Mouse (Mus musculus): ENCODE data around the gene Cab39l. TPM values are rescaled to one million over a fixed set of nuclear protein-coding genes. Genes with fewer than 3 reads are reported as not detected.
A peak's percentile ranks its signal among the peaks of the same experiment; 100 is the strongest.

Cab39l gene
- total and polyA plus RNA-seq, 2 experiments from 2014 or later: 7.1 to 12.9 TPM

- Histone ChIP-seq H3K36me3 (replicated peaks; ENCODE audit: control insufficient read depth, insufficient read depth, low read length) (peaks cover 34% of the 10 kb centered on the region), H3K27me3 (ENCODE audit: control insufficient read depth, insufficient read depth, low read length) (no peaks in the 10 kb centered on the region), H3K27ac (ENCODE audit: low read depth) (no peak overlapping the region), H3K4me3 (ENCODE audit: low read depth, low read length) (no peak overlapping the region), H3K9me3 (replicated peaks; ENCODE audit: control insufficient read depth, low read length) (no peaks in the 10 kb centered on the region), H3K4me1 (ENCODE audit: control insufficient read depth, insufficient read depth) (peaks cover 11% of the 10 kb centered on the region), H3K9ac (replicated peaks; ENCODE audit: low read depth, low read length) (no peak overlapping the region), H3K4me2 (ENCODE audit: low read depth, low read length) (no peak overlapping the region)
- ATAC-seq (ENCODE audit: insufficient read depth, low read depth): no peak
- no peak for DNase-seq (ENCODE audit: low spot score)
- TF ChIP-seq CTCF (IDR thresholded peaks at IDR 0.05; ENCODE audit: low read depth): no peak
- no peak for TF ChIP-seq EP300 (IDR thresholded peaks at IDR 0.05; ENCODE audit: low read depth)
- WGBS: 80% methylated on average over 5 of the region's 5 CpGs
Observed at GRCm38 (mm10) chr14:59576385-59576784, 135.6 kb downstream of the Cab39l start.

GRCm38 (mm10) chr14:59590614-59591013, 149.8 kb downstream of the Cab39l start:
- DNase-seq (ENCODE audit: low spot score) (no peak), ATAC-seq (ENCODE audit: insufficient read depth, low read depth) (no peak)
- no peaks in the 10 kb centered on the region for H3K9me3 ChIP-seq (replicated peaks; ENCODE audit: control insufficient read depth, low read length)
- no peak overlapping the region for H3K27ac ChIP-seq (ENCODE audit: low read depth)
- H3K9ac ChIP-seq (replicated peaks; ENCODE audit: low read depth, low read length): no peak overlapping the region
- no peaks in the 10 kb centered on the region for H3K27me3 ChIP-seq (ENCODE audit: control insufficient read depth, insufficient read depth, low read length)
- no peak overlapping the region for H3K4me3 ChIP-seq (ENCODE audit: low read depth, low read length)
- WGBS: 69% methylated on average over 1 of the region's 1 CpGs
- TF ChIP-seq EP300 (IDR thresholded peaks at IDR 0.05; ENCODE audit: low read depth): no peak
- TF ChIP-seq CTCF (IDR thresholded peaks at IDR 0.05; ENCODE audit: low read depth): peak; percentile 38
- no peaks in the 10 kb centered on the region for H3K4me1 ChIP-seq (ENCODE audit: control insufficient read depth, insufficient read depth)
- peaks cover 57% of the 10 kb centered on the region for H3K36me3 ChIP-seq (replicated peaks; ENCODE audit: control insufficient read depth, insufficient read depth, low read length)
- H3K4me2 ChIP-seq (ENCODE audit: low read depth, low read length): no peak overlapping the region

GRCm38 (mm10) chr14:59591901-59592300, 151.1 kb downstream of the Cab39l start:
- Histone ChIP-seq H3K4me2 (ENCODE audit: low read depth, low read length) (no peak overlapping the region), H3K9ac (replicated peaks; ENCODE audit: low read depth, low read length) (no peak overlapping the region), H3K4me3 (ENCODE audit: low read depth, low read length) (no peak overlapping the region), H3K36me3 (replicated peaks; ENCODE audit: control insufficient read depth, insufficient read depth, low read length) (peaks cover 47% of the 10 kb centered on the region), H3K27ac (ENCODE audit: low read depth) (no peak overlapping the region), H3K4me1 (ENCODE audit: control insufficient read depth, insufficient read depth) (peaks cover 4% of the 10 kb centered on the region), H3K27me3 (ENCODE audit: control insufficient read depth, insufficient read depth, low read length) (no peaks in the 10 kb centered on the region), H3K9me3 (replicated peaks; ENCODE audit: control insufficient read depth, low read length) (no peaks in the 10 kb centered on the region)
- no peak for TF ChIP-seq EP300 (IDR thresholded peaks at IDR 0.05; ENCODE audit: low read depth)
- TF ChIP-seq CTCF (IDR thresholded peaks at IDR 0.05; ENCODE audit: low read depth): no peak
- ATAC-seq (ENCODE audit: insufficient read depth, low read depth): no peak
- no peak for DNase-seq (ENCODE audit: low spot score)
- 80% methylated on average over 8 of the region's 8 CpGs for WGBS

- no peaks in the 10 kb centered on the region for H3K9me3 ChIP-seq (replicated peaks; ENCODE audit: control insufficient read depth, low read length)
- 90% methylated on average over 3 of the region's 3 CpGs for WGBS
- H3K9ac ChIP-seq (replicated peaks; ENCODE audit: low read depth, low read length): no peak overlapping the region
- no peaks in the 10 kb centered on the region for H3K27me3 ChIP-seq (ENCODE audit: control insufficient read depth, insufficient read depth, low read length)
- DNase-seq (ENCODE audit: low spot score) (no peak), ATAC-seq (ENCODE audit: insufficient read depth, low read depth) (no peak)
- no peak overlapping the region for H3K27ac ChIP-seq (ENCODE audit: low read depth)
- no peak overlapping the region for H3K4me3 ChIP-seq (ENCODE audit: low read depth, low read length)
- peaks cover 44% of the 10 kb centered on the region for H3K36me3 ChIP-seq (replicated peaks; ENCODE audit: control insufficient read depth, insufficient read depth, low read length)
- no peak for TF ChIP-seq EP300 (IDR thresholded peaks at IDR 0.05; ENCODE audit: low read depth)
- H3K4me1 ChIP-seq (ENCODE audit: control insufficient read depth, insufficient read depth): peaks cover 6% of the 10 kb centered on the region
- no peak overlapping the region for H3K4me2 ChIP-seq (ENCODE audit: low read depth, low read length)
Observed at GRCm38 (mm10) chr14:59592593-59592992, 151.8 kb downstream of the Cab39l start.

- Histone ChIP-seq H3K36me3 (replicated peaks; ENCODE audit: control insufficient read depth, insufficient read depth, low read length) (peaks cover 23% of the 10 kb centered on the region), H3K9me3 (replicated peaks; ENCODE audit: control insufficient read depth, low read length) (no peaks in the 10 kb centered on the region), H3K4me3 (ENCODE audit: low read depth, low read length) (no peak overlapping the region), H3K9ac (replicated peaks; ENCODE audit: low read depth, low read length) (no peak overlapping the region), H3K27me3 (ENCODE audit: control insufficient read depth, insufficient read depth, low read length) (no peaks in the 10 kb centered on the region), H3K27ac (ENCODE audit: low read depth) (no peak overlapping the region), H3K4me2 (ENCODE audit: low read depth, low read length) (no peak overlapping the region), H3K4me1 (ENCODE audit: control insufficient read depth, insufficient read depth) (peaks cover 6% of the 10 kb centered on the region)
- 87% methylated on average over 3 of the region's 3 CpGs for WGBS
- no peak for ATAC-seq (ENCODE audit: insufficient read depth, low read depth)
- no peak for DNase-seq (ENCODE audit: low spot score)
- TF ChIP-seq EP300 (IDR thresholded peaks at IDR 0.05; ENCODE audit: low read depth) (no peak), CTCF (IDR thresholded peaks at IDR 0.05; ENCODE audit: low read depth) (no peak)
Observed at GRCm38 (mm10) chr14:59594988-59595387, 154.2 kb downstream of the Cab39l start.

Data from heart, postnatal 0 days (tissue).